Mouse (Mus musculus) C2C12 (cell line): ENCODE data around the gene Togaram2. TPM values are rescaled to one million over a fixed set of nuclear protein-coding genes. Genes with fewer than 3 reads are reported as not detected.

Experiments used
- H3K27me3 ChIP-seq: one replicate; pipeline ENCODE4 v1.6.1; 2011; ENCODE audit not compliant: control insufficient read depth, insufficient read depth, insufficient read length
- H3K36me3 ChIP-seq: one replicate; pipeline ENCODE4 v1.6.1; 2011; ENCODE audit not compliant: control insufficient read depth, insufficient read depth
- H3K4me3 ChIP-seq: one replicate; pipeline ENCODE4 v1.5.1; 2011; ENCODE audit warnings: mild to moderate bottlenecking, control low read depth; ENCODE audit not compliant: poor library complexity, insufficient read depth, severe bottlenecking
- H3K79me2 ChIP-seq: one replicate; pipeline ENCODE4 v1.6.1; 2011; ENCODE audit not compliant: control insufficient read depth, insufficient read depth
- H3K79me3 ChIP-seq: one replicate; pipeline ENCODE4 v1.6.1; 2011; ENCODE audit warnings: low read depth, control low read depth
- H3ac ChIP-seq: one replicate; pipeline ENCODE3; 2011; ENCODE audit warnings: low read depth; ENCODE audit not compliant: control insufficient read depth, insufficient read length
- CEBPB ChIP-seq: IDR thresholded peaks from one replicate; pipeline ENCODE4 v1.6.1; 2011; ENCODE audit warnings: low read depth, mild to moderate bottlenecking, control low read depth, moderate library complexity
- CTCF ChIP-seq: IDR thresholded peaks from one replicate; pipeline ENCODE4 v1.5.1; 2011; ENCODE audit not compliant: control insufficient read depth, insufficient read depth, insufficient read length
- FOSL1 ChIP-seq: IDR thresholded peaks from one replicate; pipeline ENCODE4 v1.8.0; 2011; ENCODE audit warnings: mild to moderate bottlenecking, low read length; ENCODE audit not compliant: poor library complexity, insufficient read depth, severe bottlenecking
- MAX ChIP-seq: IDR thresholded peaks from one replicate; pipeline ENCODE4 v1.6.1; 2011; ENCODE audit warnings: mild to moderate bottlenecking, control low read depth
- MYOD1 ChIP-seq: IDR thresholded peaks from one replicate; pipeline ENCODE4 v1.6.1; 2011; ENCODE audit warnings: low read depth; ENCODE audit not compliant: control insufficient read depth, insufficient read length
- MYOG ChIP-seq: IDR thresholded peaks from one replicate; pipeline ENCODE4 v1.6.1; 2011; ENCODE audit not compliant: control insufficient read depth, insufficient read length; ENCODE audit errors: extremely low read depth
- USF1 ChIP-seq: IDR thresholded peaks from one replicate; pipeline ENCODE4 v1.6.1; 2011; ENCODE audit warnings: low read depth, mild to moderate bottlenecking, control low read depth, moderate library complexity
- polyA plus RNA-seq: library from polyadenylated mRNA; unstranded; fragments of >200 nt; fragmentation: generic; extraction: Trizol; gene quantifications from one replicate; pipeline ENCODE4 v1.2.1, GENCODE M21; 2012; ENCODE audit warnings: missing spikeins

Togaram2 gene
- polyA plus RNA-seq, 1 experiment, result not detected

- TF ChIP-seq MYOD1, result no peak
- no peaks in the 10 kb centered on the region for H3K79me2 ChIP-seq
- no peak overlapping the region for H3ac ChIP-seq
- H3K36me3 ChIP-seq, result no peaks in the 10 kb centered on the region
- no peaks in the 10 kb centered on the region for H3K79me3 ChIP-seq
- no peaks in the 10 kb centered on the region for H3K27me3 ChIP-seq
- H3K4me3 ChIP-seq, result no peak overlapping the region
Observed at GRCm38 (mm10) chr17:71769564-71769963, 96.5 kb downstream of the Togaram2 start.

- Histone ChIP-seq H3K27me3 (no peaks in the 10 kb centered on the region), H3K79me2 (no peaks in the 10 kb centered on the region), H3K79me3 (no peaks in the 10 kb centered on the region), H3K36me3 (no peaks in the 10 kb centered on the region), H3K4me3 (no peak overlapping the region), H3ac (no peak overlapping the region)
- no peak for TF ChIP-seq USF1
- no peak for TF ChIP-seq FOSL1
- no peak for TF ChIP-seq MYOG
- no peak for TF ChIP-seq MYOD1
- TF ChIP-seq CEBPB, result no peak
- TF ChIP-seq CTCF, result no peak
- TF ChIP-seq MAX, result no peak
Observed at GRCm38 (mm10) chr17:71770696-71771095, 97.6 kb downstream of the Togaram2 start.

- Histone ChIP-seq H3K36me3 (no peaks in the 10 kb centered on the region), H3ac (no peak overlapping the region), H3K79me2 (no peaks in the 10 kb centered on the region), H3K27me3 (no peaks in the 10 kb centered on the region), H3K4me3 (no peak overlapping the region), H3K79me3 (no peaks in the 10 kb centered on the region)
- no peak for TF ChIP-seq USF1
- no peak for TF ChIP-seq CEBPB
- peak; percentile 85 for TF ChIP-seq MYOD1
- TF ChIP-seq MAX, result no peak
- no peak for TF ChIP-seq CTCF
Observed at GRCm38 (mm10) chr17:71774173-71774572, 101.1 kb downstream of the Togaram2 start.

- no peak overlapping the region for H3ac ChIP-seq
- H3K36me3 ChIP-seq, result no peaks in the 10 kb centered on the region
Observed at GRCm38 (mm10) chr17:71775279-71775678, 102.2 kb downstream of the Togaram2 start.

GRCm38 (mm10) chr17:71778696-71779095 lies 105.6 kb downstream of the Togaram2 start:
- H3K27me3 ChIP-seq, result no peaks in the 10 kb centered on the region
- no peak overlapping the region for H3ac ChIP-seq
- no peaks in the 10 kb centered on the region for H3K79me3 ChIP-seq
- H3K79me2 ChIP-seq, result no peaks in the 10 kb centered on the region
- H3K4me3 ChIP-seq, result no peak overlapping the region
- no peaks in the 10 kb centered on the region for H3K36me3 ChIP-seq
- TF ChIP-seq MYOD1 (no peak), USF1 (no peak), CTCF (no peak), CEBPB (no peak), FOSL1 (no peak), MYOG (no peak), MAX (no peak)

More at GRCm38 (mm10) chr17:71775279-71775678, 102.2 kb downstream of the Togaram2 start:
- Histone ChIP-seq H3K79me3 (no peaks in the 10 kb centered on the region), H3K27me3 (no peaks in the 10 kb centered on the region), H3K4me3 (no peak overlapping the region), H3K79me2 (no peaks in the 10 kb centered on the region)
- TF ChIP-seq CEBPB, result no peak
- TF ChIP-seq USF1, result no peak
- no peak for TF ChIP-seq MYOD1
- no peak for TF ChIP-seq CTCF
- no peak for TF ChIP-seq FOSL1
- no peak for TF ChIP-seq MAX
- TF ChIP-seq MYOG, result no peak

Other genes starting within 250 kb of the Togaram2 start
- 0.20 TPM for gene Gm4707, start 213.3 kb upstream of the Togaram2 start, polyA plus RNA-seq
- 12.7 TPM for gene Smchd1, start 197.9 kb upstream of the Togaram2 start, polyA plus RNA-seq
- gene Ndc80, start 146.4 kb upstream of the Togaram2 start, polyA plus RNA-seq, result 15.7 TPM
- gene Spdya, start 121.2 kb upstream of the Togaram2 start, polyA plus RNA-seq, result 0.07 TPM
- 34.4 TPM for gene Wdr43, start 57.4 kb upstream of the Togaram2 start, polyA plus RNA-seq
- gene Pcare, start 79.6 kb downstream of the Togaram2 start, polyA plus RNA-seq, result not detected
- 1.3 TPM for gene Clip4, start 95.2 kb downstream of the Togaram2 start, polyA plus RNA-seq